Mouse (Mus musculus): ENCODE measurements around the gene Naa10.

DNA sequence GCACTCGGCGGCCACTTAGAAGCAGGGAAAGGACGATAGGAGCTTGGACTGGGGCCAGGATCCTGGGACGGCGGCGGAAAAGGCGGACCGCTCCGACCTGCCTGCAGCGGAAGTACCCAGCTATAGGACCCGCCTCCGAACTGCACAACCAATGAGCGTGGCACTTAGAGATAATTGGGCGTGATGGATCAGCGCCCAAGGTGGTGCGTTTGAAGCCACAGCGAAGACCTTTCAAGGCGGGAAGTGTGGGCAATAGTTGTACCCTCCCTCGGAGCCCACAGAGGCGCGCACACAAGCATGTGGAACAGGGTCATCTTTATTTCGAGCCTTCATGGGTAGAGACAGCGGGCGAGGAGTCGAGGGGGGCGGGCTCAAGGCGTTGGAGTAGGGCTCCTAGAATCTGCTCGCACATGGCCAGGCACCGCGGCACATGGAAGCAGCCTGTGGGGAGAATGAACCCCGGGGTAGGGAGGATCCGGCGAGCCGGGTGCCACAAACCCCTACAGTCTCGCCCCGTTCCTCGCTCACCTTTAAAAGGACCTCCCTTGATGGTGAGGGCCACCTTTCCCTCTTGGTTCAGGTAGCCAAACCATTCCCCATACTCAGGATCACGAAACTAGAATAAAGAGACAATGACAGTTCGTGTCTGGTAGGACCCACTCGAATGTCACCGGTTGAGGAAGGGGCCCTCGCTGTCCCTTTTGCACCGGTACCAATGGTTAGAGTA is at the start of gene Naa10, which contains the start of gene Arhgap4:
- TF ChIP-seq CTCF (IDR thresholded peaks at IDR 0.05; ENCODE audit: borderline replicate concordance, control insufficient read depth, extremely low read depth, insufficient read depth, low read length, poor library complexity) (no peak), POLR2A (IDR thresholded peaks at IDR 0.05; ENCODE audit: control insufficient read depth, extremely low read depth, insufficient read depth, low read length, poor library complexity) (peak; percentile 27; the same call in 1 of the 2 replicates)

Measured in thymus, adult 2 months (tissue).